Mouse (Mus musculus) myocyte (in vitro differentiated cells): ENCODE data around the gene Nfyb. TPM values are rescaled to one million over a fixed set of nuclear protein-coding genes. Genes with fewer than 3 reads are reported as not detected.

Source experiments
- H3K27me3 ChIP-seq: one replicate; pipeline ENCODE4 v1.6.1; 2011; ENCODE audit not compliant: control insufficient read depth, insufficient read depth, insufficient read length
- H3K36me3 ChIP-seq: one replicate; pipeline ENCODE4 v1.6.1; 2011; ENCODE audit not compliant: control insufficient read depth, insufficient read depth
- H3K4me2 ChIP-seq: one replicate; pipeline ENCODE4 v1.6.1; 2011; ENCODE audit warnings: low read depth, control low read depth
- H3K4me3 ChIP-seq: one replicate; pipeline ENCODE4 v1.5.1; 2011; ENCODE audit warnings: mild to moderate bottlenecking, control low read depth, moderate library complexity
- H3K79me2 ChIP-seq: one replicate; pipeline ENCODE4 v1.6.1; 2011; ENCODE audit not compliant: control insufficient read depth, insufficient read depth
- H3ac ChIP-seq: one replicate; pipeline ENCODE4 v1.6.1; 2011; ENCODE audit not compliant: control insufficient read depth, insufficient read length
- CEBPB ChIP-seq: IDR thresholded peaks from 2 replicates; pipeline ENCODE4 v1.6.1; 2011; ENCODE audit warnings: mild to moderate bottlenecking, moderate library complexity; ENCODE audit not compliant: poor library complexity, insufficient read depth, severe bottlenecking
- E2F4 ChIP-seq: IDR thresholded peaks from one replicate; pipeline ENCODE4 v1.6.1; 2011; ENCODE audit warnings: mild to moderate bottlenecking, control low read depth, moderate library complexity; ENCODE audit not compliant: insufficient read depth
- MAX ChIP-seq: IDR thresholded peaks from one replicate; pipeline ENCODE4 v1.6.1; 2011; ENCODE audit warnings: low read depth, mild to moderate bottlenecking, control low read depth
- MYOD1 ChIP-seq, 3 experiments: IDR thresholded peaks; one replicate each; pipeline ENCODE4 v1.6.1; 2011; ENCODE audit warnings: control low read depth in 2 of 3, low read depth in 2 of 3, mild to moderate bottlenecking in 2 of 3, moderate library complexity in 1 of 3; ENCODE audit not compliant: insufficient read length in 2 of 3, control insufficient read depth in 1 of 3
- MYOG ChIP-seq, 3 experiments: IDR thresholded peaks; one replicate each; pipeline ENCODE4 v1.6.1; 2011; ENCODE audit warnings: control low read depth in 2 of 3, low read depth in 2 of 3, mild to moderate bottlenecking in 2 of 3; ENCODE audit not compliant: insufficient read length in 2 of 3, control insufficient read depth in 1 of 3, insufficient read depth in 1 of 3
- POLR2A ChIP-seq: IDR thresholded peaks from one replicate; pipeline ENCODE4 v1.6.1; 2011; ENCODE audit warnings: low read depth, mild to moderate bottlenecking, control low read depth, moderate library complexity; ENCODE audit not compliant: insufficient read length
- POLR2AphosphoS2 ChIP-seq: IDR thresholded peaks from one replicate; pipeline ENCODE4 v1.6.1; 2011; ENCODE audit warnings: low read depth, control low read depth; ENCODE audit not compliant: insufficient read length
- REST ChIP-seq: IDR thresholded peaks from one replicate; pipeline ENCODE4 v1.6.1; 2011; ENCODE audit warnings: mild to moderate bottlenecking, control low read depth, moderate library complexity; ENCODE audit not compliant: insufficient read depth, insufficient read length
- SRF ChIP-seq: IDR thresholded peaks from one replicate; pipeline ENCODE4 v1.6.1; 2011; ENCODE audit warnings: low read depth; ENCODE audit not compliant: control insufficient read depth, insufficient read length
- TCF12 ChIP-seq: IDR thresholded peaks from one replicate; pipeline ENCODE4 v1.6.1; 2011; ENCODE audit warnings: mild to moderate bottlenecking, control low read depth; ENCODE audit not compliant: poor library complexity, insufficient read depth, severe bottlenecking
- TCF3 ChIP-seq: IDR thresholded peaks from one replicate; pipeline ENCODE4 v1.6.1; 2011; ENCODE audit warnings: low read depth, control low read depth; ENCODE audit not compliant: insufficient read length
- USF1 ChIP-seq: IDR thresholded peaks from one replicate; pipeline ENCODE4 v1.6.1; 2011; ENCODE audit warnings: low read depth, mild to moderate bottlenecking, control low read depth, moderate library complexity
- polyA plus RNA-seq: library from polyadenylated mRNA; unstranded; fragments of >200 nt; fragmentation: generic; extraction: Trizol; gene quantifications from one replicate; pipeline ENCODE4 v1.2.1, GENCODE M21; 2012; ENCODE audit warnings: missing spikeins

The Nfyb gene
- polyA plus RNA-seq, 1 experiment, result 7.4 TPM

- Histone ChIP-seq H3ac (no peak overlapping the region), H3K4me2 (no peak overlapping the region), H3K4me3 (no peak overlapping the region), H3K79me2 (no peaks in the 10 kb centered on the region), H3K27me3 (no peaks in the 10 kb centered on the region), H3K36me3 (no peaks in the 10 kb centered on the region)
- no peak for TF ChIP-seq TCF12
- TF ChIP-seq POLR2A, result no peak
- no peak for TF ChIP-seq TCF3
- no peak for TF ChIP-seq CEBPB
- TF ChIP-seq E2F4, result no peak
- no peak for TF ChIP-seq REST
- no peak for TF ChIP-seq POLR2AphosphoS2
- TF ChIP-seq MYOG (IDR thresholded peaks at IDR 0.05; ENCODE audit: control insufficient read depth in 1 of 3, insufficient read depth in 1 of 3, insufficient read length in 2 of 3, low read depth in 2 of 3), result no peak
- TF ChIP-seq MAX, result no peak
- no peak for TF ChIP-seq USF1
- TF ChIP-seq MYOD1 (IDR thresholded peaks at IDR 0.05; ENCODE audit: control insufficient read depth in 1 of 3, insufficient read length in 2 of 3, low read depth in 2 of 3), result no peak
- no peak for TF ChIP-seq SRF
Observed at GRCm38 (mm10) chr10:82777886-82778285, 13.9 kb upstream of the Nfyb start.

DNA sequence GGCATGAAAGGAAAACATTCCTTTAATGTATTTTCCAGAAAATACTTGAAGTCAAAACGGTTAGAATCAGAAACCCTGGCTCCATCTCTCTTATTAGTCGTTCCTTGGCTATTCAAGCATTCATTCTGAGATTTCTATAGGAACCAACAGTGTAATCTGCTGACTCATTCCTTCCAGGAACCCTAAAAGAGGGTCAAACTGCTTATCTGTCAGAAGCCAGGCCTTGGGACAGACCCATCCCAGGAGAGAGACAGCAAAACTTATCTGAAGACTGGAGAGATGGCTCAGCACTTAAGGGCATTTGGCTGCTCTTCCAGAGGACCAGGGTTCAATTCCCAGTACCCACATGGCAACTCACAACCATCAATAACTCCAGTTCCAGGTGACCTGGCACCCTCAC is 13.1 kb upstream of the Nfyb start:
- TF ChIP-seq REST, result no peak
- H3K79me2 ChIP-seq, result no peaks in the 10 kb centered on the region
- no peak overlapping the region for H3ac ChIP-seq
- H3K27me3 ChIP-seq, result no peaks in the 10 kb centered on the region
- no peak overlapping the region for H3K4me3 ChIP-seq
- no peak overlapping the region for H3K4me2 ChIP-seq
- H3K36me3 ChIP-seq, result no peaks in the 10 kb centered on the region

DNA sequence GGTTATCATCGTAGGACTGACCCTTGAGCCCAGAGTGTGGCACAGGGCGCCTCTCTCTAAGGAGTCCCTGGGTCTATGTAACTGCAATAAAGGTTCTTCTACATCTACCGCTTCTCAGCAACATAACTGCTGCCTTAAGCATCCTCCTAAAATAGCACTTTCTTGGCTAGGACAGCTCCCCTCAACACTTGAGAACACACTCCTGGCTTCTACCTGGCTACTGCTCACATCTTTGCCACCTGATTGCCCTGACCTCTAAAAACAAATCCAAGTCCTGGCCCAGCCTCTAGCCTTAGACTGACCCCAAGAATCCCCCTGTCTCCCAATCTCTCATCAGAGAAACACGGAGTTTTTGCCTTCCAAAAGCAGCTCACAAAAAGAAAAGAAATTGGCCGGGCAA is 10.9 kb upstream of the Nfyb start:
- no peak overlapping the region for H3ac ChIP-seq
- H3K27me3 ChIP-seq, result no peaks in the 10 kb centered on the region
- H3K4me3 ChIP-seq, result no peak overlapping the region
- H3K79me2 ChIP-seq, result no peaks in the 10 kb centered on the region
- no peak for TF ChIP-seq MYOG (IDR thresholded peaks at IDR 0.05; ENCODE audit: control insufficient read depth in 1 of 3, insufficient read depth in 1 of 3, insufficient read length in 2 of 3, low read depth in 2 of 3)
- no peak for TF ChIP-seq MYOD1 (IDR thresholded peaks at IDR 0.05; ENCODE audit: control insufficient read depth in 1 of 3, insufficient read length in 2 of 3, low read depth in 2 of 3)
- TF ChIP-seq SRF, result no peak
- TF ChIP-seq TCF12, result no peak
- TF ChIP-seq MAX, result no peak
- TF ChIP-seq CEBPB, result no peak
- no peak for TF ChIP-seq REST
- TF ChIP-seq E2F4, result no peak
- TF ChIP-seq TCF3, result no peak
- no peak for TF ChIP-seq USF1
- TF ChIP-seq POLR2A, result no peak
- TF ChIP-seq POLR2AphosphoS2, result no peak
- no peaks in the 10 kb centered on the region for H3K36me3 ChIP-seq
- H3K4me2 ChIP-seq, result no peak overlapping the region

GRCm38 (mm10) chr10:82771595-82772170 is 7.7 kb upstream of the Nfyb start:
- Histone ChIP-seq H3K27me3 (no peaks in the 10 kb centered on the region), H3K36me3 (no peaks in the 10 kb centered on the region), H3K4me3 (no peak overlapping the region), H3K4me2 (no peak overlapping the region), H3ac (no peak overlapping the region), H3K79me2 (no peaks in the 10 kb centered on the region)
- no peak for TF ChIP-seq REST
- no peak for TF ChIP-seq TCF12
- no peak for TF ChIP-seq MYOG (IDR thresholded peaks at IDR 0.05; ENCODE audit: control insufficient read depth in 1 of 3, insufficient read depth in 1 of 3, insufficient read length in 2 of 3, low read depth in 2 of 3)
- no peak for TF ChIP-seq TCF3
- TF ChIP-seq MYOD1 (IDR thresholded peaks at IDR 0.05; ENCODE audit: control insufficient read depth in 1 of 3, insufficient read length in 2 of 3, low read depth in 2 of 3), result no peak
- no peak for TF ChIP-seq POLR2AphosphoS2
- no peak for TF ChIP-seq E2F4
- TF ChIP-seq POLR2A, result no peak
- no peak for TF ChIP-seq SRF
- TF ChIP-seq USF1, result no peak
- TF ChIP-seq CEBPB, result no peak
- TF ChIP-seq MAX, result no peak

- Histone ChIP-seq H3K4me3 (no peak overlapping the region), H3K27me3 (no peaks in the 10 kb centered on the region), H3K36me3 (no peaks in the 10 kb centered on the region), H3K79me2 (no peaks in the 10 kb centered on the region), H3K4me2 (no peak overlapping the region), H3ac (no peak overlapping the region)
- no peak for TF ChIP-seq SRF
- no peak for TF ChIP-seq CEBPB
- no peak for TF ChIP-seq TCF3
- TF ChIP-seq MYOD1 (IDR thresholded peaks at IDR 0.05; ENCODE audit: control insufficient read depth in 1 of 3, insufficient read length in 2 of 3, low read depth in 2 of 3), result no peak
- TF ChIP-seq MYOG (IDR thresholded peaks at IDR 0.05; ENCODE audit: control insufficient read depth in 1 of 3, insufficient read depth in 1 of 3, insufficient read length in 2 of 3, low read depth in 2 of 3), result no peak
- no peak for TF ChIP-seq E2F4
- no peak for TF ChIP-seq POLR2AphosphoS2
- TF ChIP-seq MAX, result no peak
- no peak for TF ChIP-seq USF1
- TF ChIP-seq POLR2A, result no peak
- no peak for TF ChIP-seq TCF12
- no peak for TF ChIP-seq REST
Observed at GRCm38 (mm10) chr10:82770713-82771112, 6.8 kb upstream of the Nfyb start.
